Mouse (Mus musculus): ENCODE measurements around the gene Adh1. TPM values are rescaled to one million over a fixed set of nuclear protein-coding genes. Genes with fewer than 3 reads are reported as not detected.

The Adh1 gene
- polyA plus RNA-seq, 1 experiment from 2014 or later, result 0.20 TPM

- Histone ChIP-seq H3K9ac (no peak overlapping the region), H3K27me3 (no peaks in the 10 kb centered on the region), H3K36me3 (replicated peaks) (no peaks in the 10 kb centered on the region), H3K9me3 (no peaks in the 10 kb centered on the region), H3K27ac (no peak overlapping the region), H3K4me2 (no peak overlapping the region), H3K4me3 (replicated peaks) (no peak overlapping the region), H3K4me1 (0 out of 2 replicates have a peak, but pooled peaks cover 2% of the 10 kb centered on the region)
- WGBS, result 85% methylated on average over 7 of the region's 7 CpGs
- ATAC-seq (ENCODE audit: low FRiP score), result no peak
Observed at GRCm38 (mm10) chr3:138244338-138244874, 16.4 kb upstream of the Adh1 start.

DNA sequence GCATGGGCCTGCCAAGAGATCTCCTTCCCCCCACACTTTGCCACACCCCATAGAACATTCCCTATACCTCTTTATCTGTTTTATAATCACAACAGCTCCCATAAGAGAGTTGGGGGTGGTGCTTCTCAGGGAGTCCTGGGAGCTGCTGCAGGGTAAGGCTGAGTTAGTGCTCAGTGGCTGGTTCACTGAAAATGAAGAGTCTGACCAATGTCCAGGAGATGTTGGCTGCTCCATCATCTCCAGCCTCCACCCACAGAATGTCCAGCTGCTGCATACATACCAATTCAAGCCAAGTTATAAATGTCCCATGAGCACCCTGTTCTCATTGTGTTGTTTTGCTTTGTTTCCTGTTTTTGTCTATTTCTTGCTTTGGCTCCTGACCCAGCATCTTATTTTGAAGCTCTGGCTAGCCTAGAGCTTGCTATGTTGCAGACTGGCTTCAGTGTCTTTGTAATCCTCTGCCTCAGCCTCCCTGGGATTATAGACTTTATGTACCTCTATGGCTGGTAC is 14.2 kb upstream of the Adh1 start:
- no peak overlapping the region for H3K27ac ChIP-seq
- ATAC-seq (ENCODE audit: low FRiP score), result no peak

GRCm38 (mm10) chr3:138247241-138247640 is 13.6 kb upstream of the Adh1 start:
- no peak overlapping the region for H3K27ac ChIP-seq
- WGBS, result 83% methylated on average over 4 of the region's 4 CpGs
- H3K36me3 ChIP-seq (replicated peaks), result no peaks in the 10 kb centered on the region
- H3K27me3 ChIP-seq, result no peaks in the 10 kb centered on the region
- no peak overlapping the region for H3K4me2 ChIP-seq
- H3K4me1 ChIP-seq, result 0 out of 2 replicates have a peak, but pooled peaks cover 2% of the 10 kb centered on the region
- no peak for ATAC-seq (ENCODE audit: low FRiP score)
- no peak overlapping the region for H3K4me3 ChIP-seq (replicated peaks)
- H3K9ac ChIP-seq, result no peak overlapping the region
- no peaks in the 10 kb centered on the region for H3K9me3 ChIP-seq

More for the DNA sequence above, 14.2 kb upstream of the Adh1 start:
- Histone ChIP-seq H3K4me3 (replicated peaks) (no peak overlapping the region), H3K9me3 (no peaks in the 10 kb centered on the region), H3K4me2 (no peak overlapping the region), H3K4me1 (0 out of 2 replicates have a peak, but pooled peaks cover 2% of the 10 kb centered on the region), H3K27me3 (no peaks in the 10 kb centered on the region), H3K36me3 (replicated peaks) (no peaks in the 10 kb centered on the region), H3K9ac (no peak overlapping the region)

GRCm38 (mm10) chr3:138248011-138248410 is 12.8 kb upstream of the Adh1 start:
- Histone ChIP-seq H3K27ac (no peak overlapping the region), H3K27me3 (no peaks in the 10 kb centered on the region), H3K4me2 (no peak overlapping the region), H3K4me1 (no peaks in the 10 kb centered on the region), H3K9ac (no peak overlapping the region), H3K36me3 (replicated peaks) (no peaks in the 10 kb centered on the region), H3K4me3 (replicated peaks) (no peak overlapping the region), H3K9me3 (no peaks in the 10 kb centered on the region)
- WGBS, result 86% methylated on average over 7 of the region's 7 CpGs
- ATAC-seq (ENCODE audit: low FRiP score), result no peak

- no peak overlapping the region for H3K27ac ChIP-seq
- H3K27me3 ChIP-seq, result no peaks in the 10 kb centered on the region
- no peaks in the 10 kb centered on the region for H3K4me1 ChIP-seq
- H3K4me3 ChIP-seq (replicated peaks), result no peak overlapping the region
- WGBS, result 93% methylated on average over 8 of the region's 8 CpGs
- no peak for ATAC-seq (ENCODE audit: low FRiP score)
- no peaks in the 10 kb centered on the region for H3K36me3 ChIP-seq (replicated peaks)
- no peaks in the 10 kb centered on the region for H3K9me3 ChIP-seq
- no peak overlapping the region for H3K4me2 ChIP-seq
- no peak overlapping the region for H3K9ac ChIP-seq
Observed at GRCm38 (mm10) chr3:138248746-138249145, 12.0 kb upstream of the Adh1 start.

- Histone ChIP-seq H3K9me3 (no peaks in the 10 kb centered on the region), H3K4me2 (no peak overlapping the region), H3K9ac (no peak overlapping the region), H3K4me3 (replicated peaks) (no peak overlapping the region), H3K27me3 (no peaks in the 10 kb centered on the region), H3K27ac (no peak overlapping the region), H3K36me3 (replicated peaks) (no peaks in the 10 kb centered on the region), H3K4me1 (no peaks in the 10 kb centered on the region)
- no peak for ATAC-seq (ENCODE audit: low FRiP score)
- 85% methylated on average over 6 of the region's 6 CpGs for WGBS
Observed at GRCm38 (mm10) chr3:138251156-138251555, 9.6 kb upstream of the Adh1 start.

DNA sequence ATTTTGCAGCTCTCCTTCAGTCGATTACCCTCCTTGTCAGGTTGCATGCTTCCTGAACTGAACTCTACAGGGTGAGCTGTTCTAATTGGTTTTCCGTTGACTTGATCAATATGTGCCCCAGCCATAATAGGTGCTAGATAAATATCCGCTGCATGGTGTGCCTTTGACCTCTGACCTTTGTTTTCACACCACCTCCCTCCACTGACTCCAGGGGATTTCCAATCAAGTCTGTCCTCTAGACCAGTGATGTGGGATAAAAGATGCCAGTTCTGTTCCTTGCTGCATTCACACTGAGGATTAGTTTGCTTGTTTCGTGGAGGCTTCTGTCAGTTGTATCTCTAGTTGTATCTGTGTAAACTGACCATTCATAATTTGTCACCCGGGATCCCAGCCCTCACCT is 6.6 kb upstream of the Adh1 start:
- Histone ChIP-seq H3K4me1 (no peaks in the 10 kb centered on the region), H3K27ac (no peak overlapping the region), H3K4me3 (replicated peaks) (no peak overlapping the region), H3K9ac (no peak overlapping the region), H3K9me3 (no peaks in the 10 kb centered on the region), H3K36me3 (replicated peaks) (no peaks in the 10 kb centered on the region), H3K4me2 (no peak overlapping the region), H3K27me3 (no peaks in the 10 kb centered on the region)
- WGBS, result 35% methylated on average over 5 of the region's 5 CpGs
- no peak for ATAC-seq (ENCODE audit: low FRiP score)

- Histone ChIP-seq H3K4me2 (no peak overlapping the region), H3K9ac (no peak overlapping the region), H3K36me3 (replicated peaks) (no peaks in the 10 kb centered on the region), H3K4me3 (replicated peaks) (no peak overlapping the region), H3K27me3 (no peaks in the 10 kb centered on the region), H3K9me3 (no peaks in the 10 kb centered on the region), H3K4me1 (no peaks in the 10 kb centered on the region), H3K27ac (no peak overlapping the region)
- 84% methylated on average over 3 of the region's 3 CpGs for WGBS
- no peak for ATAC-seq (ENCODE audit: low FRiP score)
Observed at GRCm38 (mm10) chr3:138255366-138255765, 5.4 kb upstream of the Adh1 start.

GRCm38 (mm10) chr3:138255780-138256550 is 4.8 kb upstream of the Adh1 start:
- Histone ChIP-seq H3K27me3 (no peaks in the 10 kb centered on the region), H3K4me2 (no peak overlapping the region), H3K9ac (no peak overlapping the region), H3K27ac (no peak overlapping the region), H3K36me3 (replicated peaks) (no peaks in the 10 kb centered on the region), H3K4me3 (replicated peaks) (no peak overlapping the region), H3K4me1 (no peaks in the 10 kb centered on the region), H3K9me3 (no peaks in the 10 kb centered on the region)
- no peak for ATAC-seq (ENCODE audit: low FRiP score)
- WGBS, result 83% methylated on average over 9 of the region's 9 CpGs

DNA sequence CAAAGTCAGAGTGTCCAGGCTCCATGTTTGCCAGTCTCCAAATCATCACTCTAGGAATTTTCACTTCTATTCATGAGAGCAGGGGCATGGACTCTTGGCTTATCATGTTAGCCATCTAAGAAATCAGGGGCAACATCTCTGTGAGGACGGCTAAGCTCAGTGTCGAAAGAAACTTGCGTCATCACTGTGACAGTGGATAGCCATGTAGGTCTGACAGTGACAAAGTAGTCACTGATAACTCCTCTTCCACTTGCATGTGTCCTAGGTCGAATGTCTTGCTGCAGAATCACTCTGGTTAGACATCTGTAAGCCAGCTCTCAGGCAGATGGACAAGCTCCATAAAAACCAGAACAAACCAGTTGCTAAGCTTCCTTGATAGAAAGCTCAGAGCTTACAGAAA is 1.8 kb downstream of the Adh1 start:
- no peak for ATAC-seq (ENCODE audit: low FRiP score)
- Histone ChIP-seq H3K9ac (no peak overlapping the region), H3K4me1 (no peaks in the 10 kb centered on the region), H3K27me3 (no peaks in the 10 kb centered on the region), H3K27ac (no peak overlapping the region), H3K9me3 (no peaks in the 10 kb centered on the region), H3K4me2 (no peak overlapping the region), H3K4me3 (replicated peaks) (no peak overlapping the region), H3K36me3 (replicated peaks) (no peaks in the 10 kb centered on the region)
- 88% methylated on average over 4 of the region's 4 CpGs for WGBS

- Histone ChIP-seq H3K36me3 (replicated peaks) (no peaks in the 10 kb centered on the region), H3K4me1 (no peaks in the 10 kb centered on the region), H3K27me3 (no peaks in the 10 kb centered on the region), H3K4me3 (replicated peaks) (no peak overlapping the region), H3K9me3 (no peaks in the 10 kb centered on the region), H3K27ac (no peak overlapping the region), H3K9ac (no peak overlapping the region), H3K4me2 (no peak overlapping the region)
- 82% methylated on average over 5 of the region's 5 CpGs for WGBS
- ATAC-seq (ENCODE audit: low FRiP score), result no peak
Observed at GRCm38 (mm10) chr3:138263154-138263930, 2.6 kb downstream of the Adh1 start.

DNA sequence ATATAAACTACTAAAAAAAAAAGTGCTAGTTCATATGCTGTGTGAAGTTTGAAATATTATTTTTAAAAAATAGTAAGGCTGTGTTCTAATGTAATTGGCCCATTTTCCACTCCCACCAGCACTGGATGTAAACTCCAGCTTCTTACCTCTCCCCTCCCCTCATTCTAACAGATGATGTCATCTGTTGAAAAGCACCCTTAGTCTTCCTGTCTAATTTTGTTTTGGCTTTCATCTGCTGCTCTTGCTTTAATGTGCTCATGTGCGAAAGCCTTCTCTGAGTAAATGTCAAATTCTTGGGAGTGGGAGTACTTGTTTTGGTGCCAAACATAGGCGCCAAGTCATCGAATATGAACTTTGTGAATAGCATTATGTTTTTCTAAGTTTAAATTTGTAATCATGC is 3.9 kb downstream of the Adh1 start:
- H3K4me1 ChIP-seq, result no peaks in the 10 kb centered on the region
- H3K36me3 ChIP-seq (replicated peaks), result no peaks in the 10 kb centered on the region
- WGBS, result 77% methylated on average over 3 of the region's 3 CpGs
- no peak overlapping the region for H3K4me3 ChIP-seq (replicated peaks)
- H3K9me3 ChIP-seq, result no peaks in the 10 kb centered on the region
- H3K9ac ChIP-seq, result no peak overlapping the region
- no peak for ATAC-seq (ENCODE audit: low FRiP score)
- H3K4me2 ChIP-seq, result no peak overlapping the region
- no peak overlapping the region for H3K27ac ChIP-seq
- H3K27me3 ChIP-seq, result no peaks in the 10 kb centered on the region
